Mouse (Mus musculus) neural tube, embryonic 15.5 days (tissue): ENCODE measurements at regions not wholly inside any gene's neighbourhood (a gene's known extent, or its start where the extent isn't known, plus 50 kb on each side); places are given as distances from the start of the nearest gene placed in this dataset.

ENCODE experiments used
- ATAC-seq: fragments of 200-750 bp; cut with Nextera tagmentation; 2 replicates; pipeline ENCODE4 v1.8.0; 2017; ENCODE audit warnings: mild to moderate bottlenecking, moderate TSS enrichment, moderate library complexity; ENCODE audit not compliant: low FRiP score
- H3K27ac ChIP-seq: fragments of 300-500 bp; sonication (generic); replicated peaks from 2 replicates; pipeline ENCODE4 v1.5.1; 2015; ENCODE audit warnings: mild to moderate bottlenecking, inconsistent platforms
- H3K27me3 ChIP-seq: fragments of 300-500 bp; sonication (generic); replicated peaks from 2 replicates; pipeline ENCODE4 v1.6.1; 2015; ENCODE audit warnings: inconsistent platforms
- H3K36me3 ChIP-seq: fragments of 300-500 bp; sonication (generic); 2 replicates; pipeline ENCODE4 v1.6.1; 2015; ENCODE audit warnings: inconsistent platforms
- H3K4me1 ChIP-seq: fragments of 300-500 bp; sonication (generic); 2 replicates; pipeline ENCODE4 v1.6.1; 2015; ENCODE audit warnings: inconsistent platforms
- H3K4me2 ChIP-seq: fragments of 300-500 bp; sonication (generic); 2 replicates; pipeline ENCODE4 v1.6.1; 2015; ENCODE audit warnings: inconsistent platforms, mild to moderate bottlenecking, moderate library complexity
- H3K4me3 ChIP-seq: fragments of 300-500 bp; sonication (generic); replicated peaks from 2 replicates; pipeline ENCODE4 v1.5.1; 2015; ENCODE audit warnings: mild to moderate bottlenecking, inconsistent platforms
- H3K9ac ChIP-seq: fragments of 300-500 bp; sonication (generic); replicated peaks from 2 replicates; pipeline ENCODE4 v1.6.1; 2015; ENCODE audit warnings: mild to moderate bottlenecking, inconsistent platforms
- H3K9me3 ChIP-seq: fragments of 300-500 bp; sonication (generic); replicated peaks from 2 replicates; pipeline ENCODE4 v1.6.1; 2016; ENCODE audit warnings: inconsistent platforms
- WGBS: fragments of 180-500 bp; shearing (Covaris S2); methylation state at CpG from one replicate; pipeline ENCODE4 v1.1.7; 2015; ENCODE audit warnings: mixed read lengths; 5-methylcytosine and 5-hydroxymethylcytosine counted together

DNA sequence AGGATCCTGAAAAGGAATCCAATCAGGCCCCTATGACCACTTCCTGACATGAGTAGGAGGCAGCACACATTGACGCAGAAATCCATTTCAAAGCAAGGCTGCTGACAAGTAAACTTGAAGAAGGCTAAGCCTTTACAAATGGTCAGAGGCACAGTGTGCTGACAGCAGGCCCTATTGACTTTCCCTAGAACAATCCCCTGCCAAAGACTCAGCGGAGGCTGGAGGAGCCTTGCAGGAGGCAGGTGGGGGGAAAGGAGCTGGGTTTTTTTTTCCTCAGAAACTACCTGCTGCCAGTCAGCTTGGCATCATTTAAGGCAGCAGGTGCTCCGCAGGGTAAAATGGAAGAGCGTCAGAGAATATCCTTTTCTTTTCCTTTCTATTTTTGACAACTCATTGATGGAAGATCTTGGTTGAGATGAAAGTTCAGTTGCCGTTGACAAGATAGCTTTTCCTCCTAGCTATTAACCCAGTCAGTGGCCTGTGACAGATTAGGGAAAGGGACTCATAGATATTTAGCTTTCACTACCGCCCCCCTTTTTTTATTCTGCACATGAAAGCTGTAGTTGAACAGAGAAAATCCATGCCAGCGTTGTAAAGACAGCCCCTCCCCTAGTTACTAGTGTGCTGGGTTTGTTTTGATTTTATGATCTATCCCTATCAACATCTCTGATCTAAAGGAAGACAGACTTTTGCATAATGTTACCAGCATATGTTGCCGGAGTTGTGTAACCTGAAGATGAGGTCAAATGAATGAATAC, 210.6 kb downstream of the Csnka2ip start:
- H3K36me3 ChIP-seq, result no peaks in the 10 kb centered on the region
- H3K4me3 ChIP-seq, result no peak overlapping the region
- H3K27me3 ChIP-seq, result no peaks in the 10 kb centered on the region
- no peak for ATAC-seq
- H3K4me2 ChIP-seq, result no peak overlapping the region
- H3K27ac ChIP-seq, result no peak overlapping the region
- no peaks in the 10 kb centered on the region for H3K9me3 ChIP-seq
- no peaks in the 10 kb centered on the region for H3K4me1 ChIP-seq
- H3K9ac ChIP-seq, result no peak overlapping the region
- WGBS, result 65% methylated on average over 8 of the region's 8 CpGs

DNA sequence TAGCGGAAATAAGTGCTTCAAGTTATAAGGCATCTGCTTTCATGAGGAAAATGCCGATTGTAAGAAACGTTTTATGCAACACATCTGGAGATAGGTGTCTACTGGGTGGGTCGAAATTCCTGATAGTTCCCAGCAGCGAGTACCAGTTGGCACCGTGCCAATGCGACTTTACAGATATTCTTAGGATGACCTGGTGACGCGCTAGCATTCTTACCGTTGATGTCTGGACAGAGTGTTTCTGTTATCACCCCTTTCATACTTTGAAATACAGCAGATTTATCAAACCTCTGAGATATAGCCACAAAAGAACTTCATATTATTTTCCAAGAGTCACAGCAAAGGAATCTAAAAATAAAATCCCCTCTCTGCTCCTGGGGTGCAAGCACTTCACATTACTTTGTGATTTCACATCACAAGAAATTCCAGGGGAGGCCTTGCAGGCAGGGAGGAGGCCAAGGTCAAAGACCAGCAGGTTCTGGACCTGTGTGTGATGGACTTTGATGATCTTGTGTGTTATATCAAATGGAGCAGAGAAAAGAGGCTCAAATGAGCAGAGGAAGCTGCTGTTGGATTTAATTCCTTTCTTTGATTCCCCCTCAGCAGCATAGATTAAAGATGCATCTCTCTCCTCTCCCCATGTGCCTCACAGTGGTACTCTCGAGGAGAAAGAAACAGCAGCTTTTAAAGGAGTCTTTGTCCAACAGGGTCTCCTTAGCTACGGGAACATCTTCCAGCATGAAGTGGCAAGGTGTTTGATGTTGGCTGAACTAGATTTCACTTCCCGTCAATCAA, 233.4 kb downstream of the Csnka2ip start:
- Histone ChIP-seq H3K4me2 (no peak overlapping the region), H3K27ac (no peak overlapping the region), H3K36me3 (no peaks in the 10 kb centered on the region), H3K27me3 (no peaks in the 10 kb centered on the region), H3K4me1 (no peaks in the 10 kb centered on the region), H3K9me3 (no peaks in the 10 kb centered on the region), H3K9ac (no peak overlapping the region), H3K4me3 (no peak overlapping the region)
- no peak for ATAC-seq
- WGBS, result 82% methylated on average over 13 of the region's 13 CpGs

GRCm38 (mm10) chr16:64347940-64348339, 254.3 kb downstream of the Csnka2ip start:
- Histone ChIP-seq H3K4me1 (no peaks in the 10 kb centered on the region), H3K9ac (no peak overlapping the region), H3K27me3 (no peaks in the 10 kb centered on the region), H3K36me3 (no peaks in the 10 kb centered on the region), H3K9me3 (no peaks in the 10 kb centered on the region), H3K27ac (no peak overlapping the region), H3K4me3 (no peak overlapping the region), H3K4me2 (no peak overlapping the region)
- no peak for ATAC-seq
- WGBS, result 73% methylated on average over 10 of the region's 10 CpGs

GRCm38 (mm10) chr16:64332887-64333455, 269.2 kb downstream of the Csnka2ip start:
- no peaks in the 10 kb centered on the region for H3K36me3 ChIP-seq
- H3K27ac ChIP-seq, result no peak overlapping the region
- ATAC-seq, result peak; percentile 59; the same call in 1 of the 2 replicates
- WGBS, result 36% methylated on average over 1 of the region's 1 CpGs
- H3K4me1 ChIP-seq, result 0 out of 2 replicates have a peak, but pooled peaks cover 8% of the 10 kb centered on the region
- no peaks in the 10 kb centered on the region for H3K9me3 ChIP-seq
- H3K9ac ChIP-seq, result no peak overlapping the region
- no peaks in the 10 kb centered on the region for H3K27me3 ChIP-seq
- no peak overlapping the region for H3K4me2 ChIP-seq
- no peak overlapping the region for H3K4me3 ChIP-seq

GRCm38 (mm10) chr16:64332195-64332886, 269.9 kb downstream of the Csnka2ip start:
- no peak overlapping the region for H3K4me2 ChIP-seq
- 24% methylated on average over 8 of the region's 8 CpGs for WGBS
- no peak overlapping the region for H3K9ac ChIP-seq
- H3K9me3 ChIP-seq, result no peaks in the 10 kb centered on the region
- H3K36me3 ChIP-seq, result no peaks in the 10 kb centered on the region
- 0 out of 2 replicates have a peak overlapping the region, but pooled peaks have one; percentile 18 for H3K27ac ChIP-seq
- no peak overlapping the region for H3K4me3 ChIP-seq
- H3K27me3 ChIP-seq, result no peaks in the 10 kb centered on the region
- ATAC-seq, result peak; percentile 70; the same call in 1 of the 2 replicates
- 0 out of 2 replicates have a peak, but pooled peaks cover 8% of the 10 kb centered on the region for H3K4me1 ChIP-seq

GRCm38 (mm10) chr16:64329264-64330060, 272.7 kb downstream of the Csnka2ip start:
- Histone ChIP-seq H3K4me2 (peak overlapping the region; percentile 24), H3K9ac (no peak overlapping the region), H3K4me1 (0 out of 2 replicates have a peak, but pooled peaks cover 8% of the 10 kb centered on the region), H3K36me3 (no peaks in the 10 kb centered on the region), H3K9me3 (no peaks in the 10 kb centered on the region), H3K27me3 (no peaks in the 10 kb centered on the region), H3K4me3 (no peak overlapping the region), H3K27ac (no peak overlapping the region)
- WGBS, result 45% methylated on average over 11 of the region's 11 CpGs
- ATAC-seq, result peak; percentile 31; the same call in 1 of the 2 replicates

DNA sequence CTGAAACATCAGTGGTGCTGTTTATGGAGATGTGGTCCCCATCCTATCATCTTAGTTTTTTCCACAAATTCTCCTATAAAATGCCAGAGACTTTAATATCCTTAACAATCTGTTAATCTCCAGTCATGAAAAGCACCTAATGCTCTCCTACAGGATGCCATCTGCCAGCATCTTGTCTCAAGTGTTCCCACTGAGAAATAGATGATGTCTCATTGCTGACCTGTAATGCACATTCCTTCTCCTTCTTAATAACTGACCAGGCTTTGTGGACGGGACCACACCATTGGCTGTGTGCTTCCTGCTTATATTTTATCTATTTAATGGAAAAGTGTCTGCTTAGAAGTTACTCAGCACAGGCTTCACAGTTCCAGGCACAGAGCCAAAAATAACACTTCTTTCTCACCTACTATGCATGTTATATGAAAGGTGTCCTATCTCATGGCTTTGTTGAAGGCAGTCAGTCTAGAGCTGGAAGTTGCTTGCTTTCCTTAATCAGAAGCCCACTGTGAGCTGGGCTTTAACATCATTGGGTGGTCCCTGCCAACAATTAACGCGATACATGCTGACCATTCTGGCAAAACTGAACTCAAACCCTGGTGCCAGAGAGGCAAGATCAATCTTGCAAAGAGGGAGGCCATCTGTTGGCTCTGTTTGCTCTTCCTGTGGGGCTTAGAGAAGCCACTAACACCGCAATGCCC, 283.3 kb downstream of the Csnka2ip start:
- Histone ChIP-seq H3K9ac (no peak overlapping the region), H3K4me1 (no peaks in the 10 kb centered on the region), H3K27me3 (no peaks in the 10 kb centered on the region), H3K36me3 (no peaks in the 10 kb centered on the region), H3K27ac (no peak overlapping the region), H3K9me3 (no peaks in the 10 kb centered on the region), H3K4me2 (no peak overlapping the region), H3K4me3 (no peak overlapping the region)
- WGBS, result 88% methylated on average over 4 of the region's 4 CpGs
- no peak for ATAC-seq

DNA sequence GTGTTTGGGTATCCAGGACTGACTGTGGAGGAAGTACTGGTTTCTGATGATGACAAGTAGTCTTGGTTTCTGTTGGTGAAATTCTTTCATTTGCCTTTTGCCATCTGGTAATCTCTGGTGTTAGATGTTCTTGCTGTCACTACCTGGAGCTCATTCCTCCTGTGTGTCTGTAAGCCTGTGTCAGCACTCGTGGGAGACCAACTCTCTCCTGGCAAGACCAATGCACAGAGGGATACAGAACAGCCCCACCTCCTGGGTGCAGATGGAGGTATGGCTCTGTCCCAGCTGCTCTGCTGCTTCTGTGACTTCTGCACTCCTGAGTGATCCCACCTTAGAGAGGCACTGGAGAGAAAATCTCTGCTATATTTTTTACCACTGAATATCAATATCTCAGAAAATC, 285.4 kb downstream of the Csnka2ip start:
- H3K9me3 ChIP-seq, result no peaks in the 10 kb centered on the region
- H3K27me3 ChIP-seq, result no peaks in the 10 kb centered on the region
- H3K36me3 ChIP-seq, result no peaks in the 10 kb centered on the region
- 74% methylated on average over 1 of the region's 1 CpGs for WGBS
- no peaks in the 10 kb centered on the region for H3K4me1 ChIP-seq
- no peak for ATAC-seq
- H3K4me2 ChIP-seq, result no peak overlapping the region
- H3K9ac ChIP-seq, result no peak overlapping the region
- H3K4me3 ChIP-seq, result no peak overlapping the region
- no peak overlapping the region for H3K27ac ChIP-seq

DNA sequence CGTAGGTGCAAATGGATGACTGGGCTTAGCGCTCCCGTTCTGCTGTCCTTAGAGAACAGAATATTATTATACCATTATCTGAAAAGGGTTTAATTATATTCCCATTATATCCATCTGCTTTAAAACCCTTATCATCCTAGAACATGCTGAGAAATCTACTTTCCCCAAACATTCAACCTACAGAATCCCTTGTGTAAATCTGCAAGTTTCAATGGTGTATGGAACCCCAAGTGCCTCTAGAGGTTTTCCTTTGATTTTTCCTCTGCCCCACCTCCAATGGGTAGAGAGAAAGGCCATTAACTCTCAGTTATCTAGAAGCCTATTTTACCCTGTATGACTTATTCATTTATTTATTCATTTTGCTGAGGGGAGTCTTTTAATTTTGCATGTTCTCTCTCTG, 308.7 kb downstream of the Csnka2ip start:
- no peak overlapping the region for H3K4me2 ChIP-seq
- no peaks in the 10 kb centered on the region for H3K36me3 ChIP-seq
- H3K27me3 ChIP-seq, result no peaks in the 10 kb centered on the region
- H3K4me1 ChIP-seq, result no peaks in the 10 kb centered on the region
- H3K4me3 ChIP-seq, result no peak overlapping the region
- no peak overlapping the region for H3K9ac ChIP-seq
- no peak for ATAC-seq
- H3K9me3 ChIP-seq, result no peaks in the 10 kb centered on the region
- 71% methylated on average over 3 of the region's 3 CpGs for WGBS
- no peak overlapping the region for H3K27ac ChIP-seq

GRCm38 (mm10) chr16:64285306-64285705, 316.9 kb downstream of the Csnka2ip start:
- Histone ChIP-seq H3K9ac (no peak overlapping the region), H3K27ac (no peak overlapping the region), H3K4me3 (no peak overlapping the region), H3K36me3 (no peaks in the 10 kb centered on the region), H3K9me3 (no peaks in the 10 kb centered on the region), H3K4me1 (no peaks in the 10 kb centered on the region), H3K4me2 (no peak overlapping the region), H3K27me3 (no peaks in the 10 kb centered on the region)
- 79% methylated on average over 1 of the region's 1 CpGs for WGBS
- ATAC-seq, result no peak
